Mouse (Mus musculus) layer of hippocampus, postnatal 14 days (tissue): ENCODE measurements around the gene Rasal1. TPM values are rescaled to one million over a fixed set of nuclear protein-coding genes. Genes with fewer than 3 reads are reported as not detected.

ENCODE experiments used
- DNase-seq, 2 experiments: peaks; one replicate each; pipeline ENCODE4 v3.0.0; 2021 to 2022; ENCODE audit warnings: low spot score in 2 of 2, mixed read lengths in 1 of 2
- total RNA-seq, 2 experiments: library from RNA; stranded (reverse); gene quantifications; 2 replicates each; pipeline ENCODE4 v1.2.3; 2021

Gene Rasal1
- total RNA-seq, 2 experiments from 2014 or later, result 82.3 to 92.4 TPM

DNA sequence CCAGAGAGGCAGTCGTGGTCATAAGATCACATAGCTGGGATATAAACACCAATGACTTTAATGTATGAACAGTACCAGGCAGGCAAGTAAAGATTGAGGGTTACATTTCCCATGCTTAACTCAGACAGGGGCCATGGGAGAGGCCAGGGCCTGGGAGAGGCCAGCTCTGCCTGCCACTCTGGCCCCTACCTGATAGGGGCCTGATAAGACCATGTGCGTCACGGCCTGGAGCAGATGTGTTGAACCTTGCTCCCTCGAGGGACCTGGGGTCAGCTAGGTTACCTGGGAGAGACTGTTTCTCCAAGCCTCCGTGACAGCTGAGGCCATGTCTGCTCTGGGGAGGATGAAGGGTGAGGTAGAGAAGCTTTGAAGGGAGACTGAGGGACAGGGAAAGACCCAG, 2.6 kb downstream of the Rasal1 start:
- DNase-seq, result no peak

- no peak for DNase-seq
These were observed 4.5 kb downstream of the Rasal1 start for GRCm38 (mm10) chr5:120652915-120653701.

GRCm38 (mm10) chr5:120653873-120654272, 5.3 kb downstream of the Rasal1 start:
- no peak for DNase-seq

DNA sequence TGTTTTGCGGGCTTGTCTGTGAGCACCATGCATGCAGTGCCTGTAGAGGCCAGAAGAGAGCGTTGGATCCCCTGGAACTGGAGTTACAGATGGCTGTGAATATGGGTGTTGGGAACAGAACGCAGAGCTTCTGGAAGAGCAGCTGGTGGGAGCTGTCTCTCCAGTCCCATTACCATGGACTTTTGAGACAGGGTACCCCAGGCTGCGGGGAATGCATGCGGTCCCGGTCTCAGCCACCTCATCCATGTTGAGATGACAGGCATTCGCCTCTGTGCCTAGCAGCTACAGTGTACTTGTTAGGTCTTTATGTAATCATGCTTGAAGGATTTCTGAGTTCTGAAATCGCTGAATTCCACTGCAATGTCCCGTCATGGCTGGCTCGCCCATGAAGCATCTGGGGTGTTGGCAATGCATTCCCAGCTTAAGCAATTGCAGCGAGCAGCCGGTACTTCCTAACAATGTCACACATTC, 7.7 kb downstream of the Rasal1 start:
- peak; percentile 78 to 83 for DNase-seq

DNA sequence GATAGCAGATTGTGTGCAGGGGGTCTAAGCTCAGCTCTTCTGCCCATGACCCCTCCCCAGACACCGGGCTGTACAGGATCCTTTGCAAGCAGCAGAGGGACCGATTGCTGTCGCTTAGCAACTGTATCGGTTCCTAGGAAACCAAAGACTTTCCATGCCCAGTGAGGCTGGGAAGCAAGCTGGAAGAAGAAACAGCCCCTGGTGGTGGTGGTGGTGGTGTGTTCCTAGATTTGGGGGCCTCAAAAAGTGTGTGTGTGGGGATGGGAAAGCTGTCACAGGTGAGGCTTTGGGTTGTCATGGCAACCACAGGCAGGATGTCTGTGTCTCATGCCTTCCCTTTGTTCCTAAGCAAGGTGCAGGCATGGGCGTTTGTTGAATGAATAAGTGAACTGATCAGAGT, 12.2 kb downstream of the Rasal1 start:
- peak; percentile 57 to 75 for DNase-seq

DNA sequence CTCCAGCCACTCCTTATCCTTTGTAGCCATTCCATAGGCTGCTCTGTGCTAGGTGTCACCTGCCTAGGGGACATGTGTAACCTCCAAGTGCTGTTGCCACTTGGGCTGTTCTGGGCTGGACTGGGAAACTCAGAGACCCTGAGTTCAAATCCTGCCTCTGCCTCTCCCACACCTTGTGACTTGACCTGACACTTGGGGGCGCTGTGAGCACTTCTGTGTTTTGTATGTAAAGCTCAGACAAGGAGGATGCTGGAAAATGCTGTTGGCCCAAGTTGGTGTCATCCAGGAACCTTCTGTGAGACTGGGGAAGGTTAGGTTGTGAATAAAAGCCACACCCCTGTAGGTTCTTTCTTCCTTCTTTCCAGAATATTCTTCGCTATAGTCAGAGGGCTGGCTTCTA, 16.3 kb downstream of the Rasal1 start:
- DNase-seq, result no peak

DNA sequence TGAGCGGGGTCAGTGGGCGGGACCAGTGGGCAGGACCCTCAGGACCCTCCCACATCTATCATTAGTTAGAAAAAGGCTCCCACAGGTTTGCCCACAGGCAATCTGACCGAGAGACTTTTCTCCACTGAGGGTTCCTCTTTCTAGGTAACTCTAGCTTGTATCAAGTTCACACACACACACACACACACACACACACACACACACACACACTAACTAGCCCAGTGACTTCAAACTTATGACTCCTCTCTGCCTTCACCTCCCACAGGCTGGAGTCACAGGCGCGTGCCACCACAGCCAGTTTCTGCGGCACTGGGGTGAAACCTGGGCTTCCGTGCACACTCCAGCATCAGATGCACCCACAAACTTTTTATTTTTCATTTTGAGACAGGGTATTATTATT, 20.1 kb downstream of the Rasal1 start:
- DNase-seq, result no peak

GRCm38 (mm10) chr5:120670132-120670531, 21.5 kb downstream of the Rasal1 start:
- no peak for DNase-seq

DNA sequence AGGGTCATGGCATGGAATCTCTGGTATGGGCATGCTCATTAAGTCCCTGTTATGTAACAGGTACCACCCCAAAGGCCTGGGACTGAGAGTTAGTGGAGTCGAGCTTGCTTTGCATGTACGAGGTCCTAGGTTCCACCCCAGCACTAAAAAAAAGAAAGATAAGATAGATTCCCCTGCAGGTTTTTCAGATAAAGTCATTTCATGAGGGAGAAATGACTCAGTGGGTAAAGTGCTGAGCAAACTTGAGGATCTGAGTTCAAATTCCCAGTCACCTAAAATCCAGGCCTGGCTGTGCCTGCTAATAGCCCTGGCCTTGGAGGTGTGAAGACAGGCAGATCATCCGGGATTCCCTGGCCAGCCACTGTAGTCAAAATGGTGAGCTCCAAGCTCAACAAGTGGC, 23.3 kb downstream of the Rasal1 start:
- DNase-seq, result no peak

DNA sequence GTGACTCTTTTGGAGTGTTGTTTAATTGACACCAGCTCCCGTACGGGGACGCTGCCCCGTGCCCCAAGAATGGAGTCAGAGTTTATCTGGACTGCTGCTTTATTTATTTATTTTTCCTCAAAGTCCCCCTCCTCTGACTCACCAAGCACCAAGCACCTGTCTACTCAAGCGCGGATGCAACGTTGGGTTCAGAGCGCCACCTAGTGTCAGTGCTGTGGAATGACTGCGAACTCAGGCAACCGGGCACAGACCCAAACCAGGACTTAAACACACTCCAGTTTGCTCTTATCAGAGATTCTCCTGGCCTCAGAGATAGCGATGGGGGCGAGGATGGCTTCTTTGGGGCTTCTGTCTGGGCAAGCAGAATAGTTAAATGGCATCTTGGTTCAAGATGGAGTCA, 25.0 kb downstream of the Rasal1 start:
- DNase-seq, result peak; percentile 79 to 82

GRCm38 (mm10) chr5:120674229-120675145, 25.9 kb downstream of the Rasal1 start:
- DNase-seq, result no peak

DNA sequence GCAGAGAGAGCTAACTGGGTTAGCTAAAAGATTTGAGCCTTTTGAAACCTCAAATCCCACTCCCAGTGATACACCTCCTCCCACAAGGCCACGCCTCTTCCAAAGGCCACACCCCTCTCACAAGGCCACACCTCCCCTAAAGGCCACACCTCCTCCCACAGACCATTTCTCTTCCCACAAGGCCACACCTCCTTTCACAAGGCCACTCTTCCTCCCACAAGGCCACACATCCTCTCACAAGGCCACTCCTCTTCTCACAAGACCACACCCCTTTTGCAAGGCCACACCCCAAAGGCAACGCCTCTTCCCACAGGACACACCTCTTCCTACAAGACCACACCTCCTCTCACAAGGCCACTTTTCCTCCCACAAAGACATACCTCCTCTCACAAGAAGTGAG, 28.9 kb downstream of the Rasal1 start:
- no peak for DNase-seq

GRCm38 (mm10) chr5:120679676-120680555, 31.3 kb downstream of the Rasal1 start:
- DNase-seq, result peak; percentile 91 to 97

DNA sequence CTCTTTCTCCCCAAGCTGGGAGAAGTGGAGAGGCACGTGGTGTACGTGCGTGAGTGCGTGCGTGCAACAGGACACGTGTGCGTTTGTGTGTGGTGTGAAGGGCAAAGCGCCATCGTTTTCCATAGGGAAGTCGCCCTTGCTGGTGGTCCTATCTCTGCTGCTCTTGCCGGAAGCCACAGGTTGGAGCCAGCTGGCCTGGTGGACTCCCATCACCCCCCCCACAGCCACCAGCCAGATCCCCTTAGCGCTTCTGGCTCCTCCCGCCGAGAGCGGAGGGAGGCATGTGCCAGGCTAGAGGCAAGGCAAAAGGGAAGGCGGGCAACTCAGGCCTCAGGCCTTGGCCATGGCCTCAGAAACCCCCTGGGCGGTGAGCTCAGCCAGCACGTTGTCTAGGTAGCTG, 32.3 kb downstream of the Rasal1 start:
- peak in 1 of 2 experiments; percentile 56 for DNase-seq

DNA sequence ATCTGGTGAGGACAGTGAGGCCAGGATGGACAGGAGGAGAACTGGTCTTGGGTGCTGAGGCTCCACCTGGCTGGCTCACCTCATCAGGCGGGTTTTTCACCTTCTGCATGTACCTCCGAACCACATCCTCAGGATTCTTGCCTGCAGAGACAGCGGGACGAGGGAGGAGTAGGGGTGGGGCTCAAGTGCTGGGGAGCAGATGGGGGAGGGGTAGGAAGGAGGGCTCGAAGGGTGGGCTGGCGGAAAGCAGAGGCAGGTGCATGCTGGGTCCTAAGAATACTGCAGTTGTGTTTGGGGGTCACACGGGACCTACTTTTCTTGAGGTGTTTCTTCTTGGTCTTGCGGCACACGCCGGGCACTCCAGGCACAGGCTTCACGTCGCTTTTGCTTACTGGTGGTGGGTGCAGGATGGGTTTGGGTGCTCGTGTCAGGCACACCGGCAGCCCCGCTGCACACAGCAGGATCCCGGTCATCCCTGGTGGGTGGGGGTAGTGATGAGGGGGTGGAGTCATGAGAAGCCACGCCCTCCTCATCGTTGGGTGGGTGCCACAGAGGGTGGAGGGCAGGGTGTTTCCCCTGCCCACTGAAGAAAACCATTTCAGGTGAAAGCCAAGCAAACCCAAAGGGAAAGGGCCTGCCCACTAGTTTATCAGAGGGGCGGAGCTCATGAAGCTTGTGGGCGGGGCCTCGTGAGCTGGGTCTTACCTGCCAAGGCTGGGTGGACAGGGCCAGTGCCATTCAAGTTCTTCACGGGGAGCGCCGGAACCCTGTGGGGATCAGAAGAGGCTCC, 34.6 kb downstream of the Rasal1 start:
- no peak for DNase-seq

GRCm38 (mm10) chr5:120685678-120686077, 37.1 kb downstream of the Rasal1 start:
- DNase-seq, result no peak

GRCm38 (mm10) chr5:120686749-120687483, 38.3 kb downstream of the Rasal1 start:
- DNase-seq, result no peak

DNA sequence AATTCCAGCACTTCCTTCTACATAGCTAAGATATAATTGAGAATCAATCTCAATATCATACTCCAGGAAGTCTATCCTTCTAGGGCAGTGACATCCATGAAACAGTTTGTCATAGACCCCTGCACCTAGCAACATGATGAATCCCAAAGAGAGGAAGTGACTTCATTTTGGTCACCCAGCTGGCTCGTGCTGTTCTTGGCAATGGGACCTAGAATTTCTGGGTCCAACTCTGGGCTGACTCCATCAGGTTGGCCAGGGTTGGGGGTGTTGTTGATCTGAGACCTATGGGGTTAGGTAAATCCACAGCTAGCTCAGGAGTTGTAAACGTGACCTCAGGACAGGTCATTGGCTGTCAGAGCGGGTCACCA, 38.9 kb downstream of the Rasal1 start:
- DNase-seq, result no peak

DNA sequence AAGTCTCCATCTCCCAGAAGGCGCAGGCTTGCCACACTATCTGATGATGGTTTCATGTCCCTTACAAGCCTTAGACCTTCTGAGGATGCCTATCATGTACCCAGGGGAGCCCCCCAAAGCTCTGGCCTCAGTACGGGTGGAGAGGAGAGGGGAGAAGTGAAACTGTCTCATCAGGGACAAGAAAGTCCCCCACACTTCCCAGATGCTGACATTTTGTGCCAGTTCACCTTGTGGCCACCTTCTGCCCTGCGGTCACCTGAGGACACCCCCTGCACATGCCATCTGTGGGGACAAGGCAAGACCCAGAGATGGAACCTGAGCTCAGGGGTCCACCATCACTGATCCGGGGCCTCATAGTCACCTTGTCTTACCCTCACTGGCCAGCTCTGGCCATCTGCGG, 39.3 kb downstream of the Rasal1 start:
- DNase-seq, result no peak

DNA sequence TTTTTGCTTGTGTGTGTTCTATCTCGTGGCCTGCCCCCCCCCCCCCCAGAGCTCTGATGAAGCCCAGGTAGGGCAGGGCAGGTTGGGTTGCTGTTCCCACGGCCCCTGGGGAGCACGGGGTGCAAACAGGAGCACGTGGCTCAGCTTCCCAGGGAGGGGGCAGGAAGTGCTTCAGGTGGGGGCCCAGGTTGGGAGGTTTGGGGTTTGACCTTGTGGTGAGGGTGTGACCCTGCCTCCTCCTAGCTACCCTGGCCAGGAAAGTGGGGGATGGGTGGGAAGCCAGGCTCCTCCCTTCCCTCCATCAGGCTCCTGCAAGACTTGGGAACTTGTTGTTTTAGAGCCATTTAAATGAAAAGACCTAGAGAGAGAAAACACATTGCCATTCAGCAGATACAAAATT, 39.8 kb downstream of the Rasal1 start:
- DNase-seq, result no peak
